Mouse (Mus musculus) lung, postnatal 10 days (tissue): Measurements from ENCODE around the gene Mrpl32.
A peak's percentile ranks its signal among the peaks of the same experiment; 100 is the strongest.

ENCODE experiments used
- DNase-seq: peaks from one replicate; pipeline ENCODE4 v3.0.0; 2021

Gene Mrpl32

DNA sequence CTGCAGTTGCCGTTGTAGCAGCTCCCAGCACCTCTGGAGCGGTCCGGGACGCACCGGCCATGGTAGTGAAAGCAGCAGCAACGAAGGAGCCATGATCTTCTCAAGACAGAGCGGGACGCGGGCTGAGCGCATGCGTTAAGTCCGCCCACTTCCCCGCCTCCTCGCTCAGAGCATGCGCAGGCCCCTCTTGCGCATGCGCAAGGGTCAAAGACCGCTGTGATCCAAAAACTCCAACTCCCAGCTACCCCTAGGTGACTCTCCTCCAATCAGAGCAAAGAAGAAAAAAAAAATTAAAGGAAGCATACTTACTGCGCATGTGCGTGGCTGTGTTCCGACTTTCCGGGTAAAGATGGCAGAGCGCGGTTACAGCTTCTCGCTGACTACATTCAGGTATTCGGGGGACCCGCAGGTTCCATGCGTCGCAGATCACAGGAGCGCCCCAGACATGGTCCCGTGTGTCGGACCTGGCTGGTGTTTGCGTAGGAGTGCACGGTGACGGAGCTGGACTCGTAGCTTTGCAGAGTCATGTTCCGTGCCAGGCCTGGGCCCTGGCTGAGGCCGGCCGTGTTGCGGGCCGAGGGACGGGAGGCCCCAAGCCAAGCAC, at the start of gene Mrpl32, which contains the start of gene Psma2:
TSS of gene Mrpl32 (minus strand) at position 240 of the 604 bp plus-strand sequence.
TSS of gene Psma2 (plus strand) at position 315 of the 604 bp plus-strand sequence.
- DNase-seq: peak; percentile 98

DNA sequence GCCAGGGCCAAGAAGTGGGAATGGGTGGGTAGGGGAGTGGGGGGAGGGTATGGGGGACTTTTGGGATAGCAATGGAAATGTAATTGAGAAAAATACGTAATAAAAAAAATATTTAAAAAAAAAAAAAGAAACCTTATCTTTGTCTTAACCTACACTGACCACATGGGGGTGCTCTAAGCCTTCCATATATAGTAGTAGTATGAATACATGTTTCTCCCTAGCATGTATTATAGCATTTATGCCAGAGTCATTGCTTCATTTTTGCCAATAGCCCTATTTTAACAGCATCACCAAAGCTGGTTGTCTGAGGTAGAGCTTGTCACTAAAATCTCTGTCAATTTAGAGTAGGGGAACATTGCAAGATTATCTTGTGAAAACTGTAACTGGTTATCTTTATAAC, 36.3 kb upstream of the Mrpl32 start:
- peak; percentile 32 for DNase-seq

DNA sequence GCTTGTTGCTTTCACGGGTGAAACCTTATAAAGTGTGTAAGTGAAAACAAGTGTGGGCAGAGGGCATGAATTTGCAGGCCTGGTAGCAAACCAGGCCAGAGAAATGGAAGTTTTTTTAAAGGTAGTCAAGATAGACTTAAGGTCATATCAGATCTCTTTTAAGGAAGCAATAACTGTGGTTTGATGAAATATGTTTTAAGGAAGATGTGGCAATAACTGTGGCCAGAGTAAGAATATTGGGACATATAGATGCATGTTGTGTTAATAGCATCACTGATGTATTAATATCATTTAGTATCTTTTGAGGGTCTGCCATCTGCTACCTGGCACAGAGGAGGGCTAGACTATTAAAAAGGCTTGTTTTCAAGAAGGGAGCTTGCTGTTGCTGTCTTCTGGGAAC, 27.0 kb upstream of the Mrpl32 start:
- no peak for DNase-seq

DNA sequence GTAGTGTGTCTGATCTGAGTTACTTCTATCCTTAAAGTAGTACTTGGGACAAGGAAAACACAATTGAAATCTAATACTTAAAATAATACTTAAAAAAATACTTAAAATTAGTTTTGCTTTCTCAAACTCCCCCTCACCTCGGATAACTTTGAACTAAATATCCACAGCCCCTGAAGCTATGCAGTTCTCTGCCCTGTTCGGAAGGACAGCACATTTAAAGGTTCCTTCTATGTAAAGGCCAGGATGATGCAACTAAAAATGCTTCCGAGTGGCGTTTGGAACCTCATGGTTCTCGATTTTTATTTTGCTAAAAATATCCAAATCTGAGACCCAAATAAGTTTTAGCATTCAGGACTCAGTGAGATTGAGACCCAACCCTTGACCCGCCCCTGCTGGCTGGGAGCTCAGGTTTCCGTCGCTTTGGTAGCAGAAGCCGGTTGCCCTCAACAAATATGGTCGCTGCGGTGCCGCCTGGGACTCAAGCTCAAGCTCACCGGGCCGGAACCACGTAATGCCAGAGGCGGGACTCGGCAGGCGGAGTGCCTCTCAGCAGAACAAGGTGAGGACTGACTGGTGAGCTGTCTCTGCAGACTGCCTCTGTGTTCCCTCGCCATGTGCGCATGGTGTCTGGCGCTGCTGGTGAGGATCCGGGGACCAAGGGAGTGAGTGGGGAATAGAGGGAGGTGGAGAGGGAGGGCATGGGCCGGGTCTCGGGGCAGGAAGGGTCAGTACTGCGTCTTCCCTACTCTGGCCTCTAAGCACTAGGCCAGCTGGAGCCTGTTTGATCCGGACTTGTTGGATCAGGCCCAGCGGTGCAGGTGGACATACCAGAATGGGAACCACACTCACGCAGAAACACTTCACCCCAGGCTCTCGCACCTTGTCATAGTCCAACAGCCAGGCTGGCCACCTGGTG, 17.0 kb upstream of the Mrpl32 start, which contains the start of gene AW209491:
TSS of gene AW209491 (plus strand) at position 429 of the 916 bp plus-strand sequence.
- peak; percentile 96 for DNase-seq

DNA sequence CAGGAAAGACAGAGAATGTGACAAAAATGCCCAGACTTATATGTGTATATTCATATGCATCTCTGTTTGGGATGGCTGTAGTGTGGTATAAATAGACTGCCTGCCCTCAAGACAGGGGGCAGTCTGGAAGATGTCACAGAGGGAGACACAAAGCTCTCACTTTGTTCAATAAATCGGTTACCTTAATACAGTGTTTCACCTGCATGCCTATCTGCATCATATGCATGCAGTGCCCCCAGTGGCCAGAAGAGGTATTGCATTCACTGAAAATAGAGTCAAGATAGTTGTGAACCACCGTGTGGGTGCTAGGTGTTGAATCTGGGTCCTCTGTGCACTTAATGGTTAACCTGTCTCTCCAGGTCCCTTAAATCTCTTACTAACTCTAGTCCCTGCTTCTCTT, 5.8 kb upstream of the Mrpl32 start:
- DNase-seq: peak; percentile 71

DNA sequence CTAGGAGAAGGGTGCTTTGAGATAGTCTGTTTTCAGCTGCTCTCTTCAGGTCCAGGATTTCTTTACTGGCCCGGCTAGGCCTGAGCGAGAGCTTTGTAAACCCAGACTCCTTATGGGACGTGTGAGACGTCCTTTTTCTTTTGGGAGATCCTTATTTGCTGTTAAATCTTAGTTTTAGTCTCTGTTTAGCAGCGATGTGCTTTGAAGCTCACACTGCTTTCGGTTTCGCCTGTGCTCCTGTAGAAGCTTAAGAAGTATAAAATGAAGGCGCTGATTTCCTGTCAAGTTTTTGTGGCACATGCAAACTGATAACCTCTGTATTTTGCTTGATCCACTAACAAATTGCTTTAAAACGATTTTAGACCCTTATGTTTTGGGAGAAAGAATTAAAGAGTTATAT, 588 bp upstream of the Mrpl32 start:
- no peak for DNase-seq

DNA sequence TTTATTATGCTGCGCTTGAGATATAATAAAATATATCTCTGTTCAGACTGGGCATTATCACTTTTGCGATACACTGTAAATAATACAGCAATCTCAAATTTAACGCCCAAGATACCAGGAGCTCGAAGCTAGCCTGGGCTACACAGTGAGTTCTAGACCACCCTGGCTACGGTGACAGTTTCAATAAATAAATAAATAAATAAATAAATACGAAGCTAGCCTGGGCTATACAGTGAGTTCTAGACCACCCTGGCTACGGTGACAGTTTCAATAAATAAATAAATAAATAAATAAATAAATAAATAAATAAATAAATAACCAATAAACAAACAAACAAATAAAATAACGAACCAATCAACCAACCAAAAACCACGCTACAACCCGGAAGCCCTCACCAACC, 502 bp downstream of the Mrpl32 start:
- DNase-seq: no peak

DNA sequence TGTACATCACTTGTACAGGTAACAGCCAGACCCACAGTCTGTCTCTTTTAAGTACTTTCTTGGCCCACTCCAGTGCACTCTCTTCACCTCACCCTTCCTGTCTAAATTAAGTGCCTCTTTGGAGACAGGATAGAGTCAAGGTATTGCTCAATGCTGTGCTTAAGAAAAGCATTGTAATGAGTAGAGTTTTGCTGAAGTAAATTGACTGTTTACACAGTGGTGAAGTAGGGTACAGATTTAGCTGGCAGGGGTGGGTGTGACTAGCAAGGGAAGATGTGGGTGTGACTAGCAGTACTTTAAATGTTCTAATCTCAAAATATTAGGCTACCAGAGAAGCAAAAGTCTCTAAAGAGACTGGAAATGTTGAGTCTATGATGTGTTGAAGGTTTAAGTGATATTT, 5.3 kb downstream of the Mrpl32 start:
- DNase-seq: no peak

DNA sequence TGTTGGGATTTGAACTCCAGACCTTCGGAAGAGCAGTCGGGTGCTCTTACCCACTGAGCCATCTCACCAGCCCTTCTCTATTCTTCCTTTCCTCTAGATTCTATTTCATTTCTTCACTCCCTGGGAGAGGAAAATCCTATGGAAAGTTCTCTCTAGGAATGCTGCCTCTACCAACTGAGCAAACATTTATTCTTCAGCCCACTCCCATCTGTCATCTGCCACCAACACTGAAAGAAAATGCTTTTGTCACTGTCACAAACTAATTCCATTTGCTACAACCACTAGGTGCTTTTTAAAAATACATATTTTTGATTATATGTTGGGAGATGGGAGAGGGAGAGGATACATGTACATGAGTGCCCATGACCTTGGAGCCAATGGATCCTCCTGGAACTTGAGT, 10.2 kb downstream of the Mrpl32 start:
- no peak for DNase-seq

DNA sequence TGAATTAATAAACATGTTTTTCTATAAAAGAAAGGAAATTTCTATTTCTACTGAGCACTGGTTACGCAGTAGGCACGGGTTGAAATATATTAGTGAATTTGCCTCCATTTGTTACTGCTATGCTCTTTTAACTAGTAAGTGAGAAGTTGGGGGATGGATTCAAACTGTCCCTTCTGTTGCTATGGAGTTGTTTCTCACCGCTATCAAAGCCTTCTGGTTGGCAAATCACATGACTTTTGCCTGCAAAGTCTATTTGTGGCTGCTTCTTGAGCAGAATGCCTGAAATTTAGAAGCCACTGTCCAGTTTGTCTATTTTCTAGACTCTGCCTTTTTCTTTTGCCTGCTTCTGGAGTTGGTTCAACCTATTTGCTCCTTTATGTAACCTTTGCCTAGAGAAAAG, 32.6 kb downstream of the Mrpl32 start:
- no peak for DNase-seq

DNA sequence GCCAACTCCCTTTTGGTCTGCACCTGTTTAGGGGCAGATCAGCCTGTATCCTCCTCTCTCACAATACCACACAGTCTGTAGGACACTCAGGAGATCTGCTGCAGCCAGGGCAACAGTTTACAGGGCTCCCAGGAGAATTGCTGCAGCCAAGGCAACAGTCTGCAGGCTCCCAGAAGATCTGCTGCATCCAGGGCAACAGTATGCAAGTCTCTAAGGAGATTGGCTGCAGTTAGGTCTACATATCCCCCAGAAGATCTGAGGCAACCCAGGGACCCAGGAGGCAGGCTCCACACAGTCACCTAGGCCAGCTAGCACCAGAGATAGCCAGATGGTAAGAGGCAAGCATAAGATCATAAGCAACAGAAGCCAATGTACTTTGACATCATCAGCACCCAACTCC, 38.8 kb downstream of the Mrpl32 start:
- no peak for DNase-seq

DNA sequence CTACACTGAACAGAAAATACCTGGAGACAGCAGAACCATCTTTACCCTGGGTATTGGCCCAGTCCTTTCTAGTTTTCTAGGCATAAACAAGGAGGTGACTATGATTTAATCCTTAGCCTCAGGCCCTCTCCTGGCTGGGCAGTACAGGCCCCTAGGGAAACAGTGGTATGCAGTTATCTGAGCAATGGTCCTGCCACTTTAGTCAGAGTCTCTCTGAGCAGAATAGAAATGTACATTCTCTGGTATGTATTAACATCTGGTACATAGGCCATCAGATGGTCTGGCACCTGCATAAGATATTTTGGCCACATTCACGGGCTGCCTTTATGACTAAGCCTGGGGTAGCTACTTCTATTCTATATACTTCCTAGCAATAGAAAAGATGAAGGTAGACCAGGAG, 51.6 kb downstream of the Mrpl32 start:
- DNase-seq: no peak
